Mouse (Mus musculus) forebrain, embryonic 16.5 days (tissue): ENCODE measurements around the gene 1700022I11Rik. TPM values are rescaled to one million over a fixed set of nuclear protein-coding genes. Genes with fewer than 3 reads are reported as not detected.

ENCODE experiments used
- ATAC-seq: fragments of 200-750 bp; cut with Nextera tagmentation; 2 replicates; pipeline ENCODE4 v1.8.0; 2017; ENCODE audit warnings: mild to moderate bottlenecking, moderate library complexity
- H3K27ac ChIP-seq: fragments of 300-500 bp; sonication (generic); 2 replicates; pipeline ENCODE4 v1.5.1; 2014; ENCODE audit warnings: low read length, control low read depth
- H3K27me3 ChIP-seq: fragments of 300-500 bp; sonication (generic); replicated peaks from 2 replicates; pipeline ENCODE4 v1.6.1; 2014; ENCODE audit warnings: low read length; ENCODE audit not compliant: control insufficient read depth, insufficient read depth
- H3K36me3 ChIP-seq: fragments of 300-500 bp; sonication (generic); 2 replicates; pipeline ENCODE4 v1.6.1; 2014; ENCODE audit not compliant: control insufficient read depth, insufficient read depth
- H3K4me1 ChIP-seq: fragments of 300-500 bp; sonication (generic); replicated peaks from 2 replicates; pipeline ENCODE4 v1.6.1; 2014; ENCODE audit warnings: low read length; ENCODE audit not compliant: control insufficient read depth, insufficient read depth
- H3K4me2 ChIP-seq: fragments of 300-500 bp; sonication (generic); 2 replicates; pipeline ENCODE4 v1.6.1; 2014; ENCODE audit warnings: mild to moderate bottlenecking, low read length, control low read depth
- H3K4me3 ChIP-seq: fragments of 300-500 bp; sonication (generic); replicated peaks from 2 replicates; pipeline ENCODE4 v1.5.1; 2014; ENCODE audit warnings: mild to moderate bottlenecking, low read length, control low read depth
- H3K9ac ChIP-seq: fragments of 300-500 bp; sonication (generic); replicated peaks from 2 replicates; pipeline ENCODE4 v1.6.1; 2014; ENCODE audit warnings: low read depth, low read length, control low read depth
- H3K9me3 ChIP-seq: fragments of 300-500 bp; sonication (generic); 2 replicates; pipeline ENCODE4 v1.6.1; 2016; ENCODE audit warnings: low read length; ENCODE audit not compliant: control insufficient read depth
- WGBS: fragments of 180-500 bp; shearing (Covaris S2); extraction: QIAGEN DNeasy Blood & Tissue Kit; methylation state at CpG from one replicate; pipeline ENCODE4 v1.1.7; 2014; 5-methylcytosine and 5-hydroxymethylcytosine counted together
- polyA plus RNA-seq: library from polyadenylated mRNA; unstranded; fragments of >200 nt; fragmentation: Nextera tagmentation; extraction: Ambion mirVana; gene quantifications from 2 replicates; pipeline ENCODE4 v1.2.1, GENCODE M21; 2015

1700022I11Rik gene
- polyA plus RNA-seq, 1 experiment from 2014 or later, result 0.51 TPM

GRCm38 (mm10) chr4:43024673-43025072, 55.3 kb downstream of the 1700022I11Rik start:
- peak overlapping the region; percentile 66 for H3K4me3 ChIP-seq
- H3K4me2 ChIP-seq, result peak overlapping the region; percentile 58
- H3K9me3 ChIP-seq, result no peaks in the 10 kb centered on the region
- H3K9ac ChIP-seq, result peak overlapping the region; percentile 61; the same call in 1 of the 2 replicates
- peaks cover 15% of the 10 kb centered on the region for H3K4me1 ChIP-seq
- ATAC-seq, result no peak
- H3K36me3 ChIP-seq, result peaks cover 9% of the 10 kb centered on the region
- no peak overlapping the region for H3K27ac ChIP-seq
- WGBS, result 84% methylated on average over 14 of the region's 14 CpGs
- no peaks in the 10 kb centered on the region for H3K27me3 ChIP-seq

- H3K27me3 ChIP-seq, result no peaks in the 10 kb centered on the region
- ATAC-seq, result peak; percentile 95
- H3K27ac ChIP-seq, result peak within 1 kb of the TSS; percentile 92
- peak within 1 kb of the TSS; percentile 66 for H3K4me3 ChIP-seq
- H3K4me2 ChIP-seq, result peak within 1 kb of the TSS; percentile 58
- no peaks in the 10 kb centered on the region for H3K9me3 ChIP-seq
- peak within 1 kb of the TSS; percentile 61 for H3K9ac ChIP-seq
- WGBS, result 8% methylated on average over 42 of the region's 42 CpGs
- peaks cover 18% of the 10 kb centered on the region for H3K4me1 ChIP-seq
- H3K36me3 ChIP-seq, result peaks cover 9% of the 10 kb centered on the region
These were observed 55.9 kb downstream of the 1700022I11Rik start, which contains the start of gene Pigo for GRCm38 (mm10) chr4:43025084-43025960. TSS of gene Pigo (minus strand) at chr4:43025819.

- WGBS, result 91% methylated on average over 7 of the region's 7 CpGs
- no peak overlapping the region for H3K4me3 ChIP-seq
- no peak overlapping the region for H3K4me2 ChIP-seq
- peaks cover 25% of the 10 kb centered on the region for H3K4me1 ChIP-seq
- H3K27me3 ChIP-seq, result no peaks in the 10 kb centered on the region
- peaks cover 15% of the 10 kb centered on the region for H3K36me3 ChIP-seq
- H3K9ac ChIP-seq, result no peak overlapping the region
- no peaks in the 10 kb centered on the region for H3K9me3 ChIP-seq
- no peak for ATAC-seq
- no peak overlapping the region for H3K27ac ChIP-seq
These were observed 59.7 kb downstream of the 1700022I11Rik start for GRCm38 (mm10) chr4:43029121-43029520.

DNA sequence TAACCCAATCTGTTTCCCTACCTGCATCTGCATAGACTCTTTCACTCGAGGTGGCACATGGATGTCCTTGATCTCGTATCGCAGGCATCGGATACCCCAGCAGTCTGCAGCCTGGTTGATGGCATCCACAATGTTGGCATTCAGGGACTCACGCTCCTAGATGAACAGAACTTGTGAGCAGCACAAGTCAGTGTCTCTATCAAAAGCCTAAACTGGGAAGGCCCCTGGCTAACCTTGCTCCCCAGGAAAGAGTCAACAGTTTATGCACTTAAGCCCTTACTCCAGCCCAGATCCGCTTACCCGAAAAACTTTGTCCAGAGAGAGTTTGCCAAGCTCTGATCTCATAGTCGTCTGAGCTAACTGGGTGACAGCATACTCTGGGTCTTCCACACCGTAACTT, 60.3 kb downstream of the 1700022I11Rik start:
- no peak overlapping the region for H3K4me3 ChIP-seq
- no peak overlapping the region for H3K27ac ChIP-seq
- peaks cover 19% of the 10 kb centered on the region for H3K4me1 ChIP-seq
- H3K4me2 ChIP-seq, result no peak overlapping the region
- no peaks in the 10 kb centered on the region for H3K9me3 ChIP-seq
- peaks cover 15% of the 10 kb centered on the region for H3K36me3 ChIP-seq
- no peak for ATAC-seq
- 91% methylated on average over 9 of the region's 9 CpGs for WGBS
- no peak overlapping the region for H3K9ac ChIP-seq
- H3K27me3 ChIP-seq, result no peaks in the 10 kb centered on the region

DNA sequence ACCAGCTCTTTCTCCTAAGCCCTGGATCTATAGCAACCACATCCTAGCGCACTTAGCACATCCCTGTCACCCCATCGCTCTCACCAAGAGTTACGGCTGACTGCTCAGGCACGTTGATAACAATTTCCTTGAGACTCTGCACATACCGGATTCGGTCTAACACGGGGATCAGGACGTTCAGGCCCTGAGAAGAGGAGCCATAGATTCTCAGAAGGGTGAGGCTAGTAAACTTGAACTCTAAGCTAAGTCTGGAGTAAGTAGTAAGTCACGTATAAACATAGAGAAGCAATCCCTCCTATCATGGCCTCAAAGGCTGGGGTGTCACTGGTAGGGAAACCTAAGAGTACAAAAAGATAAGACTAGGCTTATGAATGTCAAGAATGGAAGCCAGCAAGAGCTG, 60.9 kb downstream of the 1700022I11Rik start:
- Histone ChIP-seq H3K9me3 (no peaks in the 10 kb centered on the region), H3K27me3 (no peaks in the 10 kb centered on the region), H3K36me3 (peaks cover 19% of the 10 kb centered on the region), H3K4me3 (peak overlapping the region; percentile 72), H3K9ac (peak overlapping the region; percentile 86), H3K4me1 (peaks cover 15% of the 10 kb centered on the region), H3K4me2 (peak overlapping the region; percentile 75), H3K27ac (no peak overlapping the region; the same call in 1 of the 2 replicates)
- WGBS, result 79% methylated on average over 9 of the region's 9 CpGs
- ATAC-seq, result no peak

DNA sequence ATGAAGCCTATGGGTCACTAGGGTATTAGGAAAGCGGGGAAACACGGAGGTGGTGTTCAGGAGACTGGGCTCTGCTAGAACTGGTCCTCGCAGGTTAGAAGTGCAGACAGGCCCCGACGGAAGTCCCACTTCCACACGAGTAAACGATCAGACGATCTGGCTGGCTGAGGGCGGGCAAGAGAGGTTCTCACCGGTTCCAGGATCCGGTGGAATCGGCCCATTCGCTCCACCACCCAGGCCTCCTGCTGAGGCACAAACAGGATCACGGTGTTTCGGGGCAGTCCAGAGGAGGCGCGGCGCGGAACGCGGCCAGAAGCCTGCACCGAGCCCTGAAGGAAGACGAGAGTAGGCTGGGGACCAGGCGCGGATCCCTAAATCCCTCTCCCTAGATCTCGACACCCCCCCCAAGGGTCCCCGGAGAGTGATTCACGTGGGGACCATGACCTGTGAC, 61.4 kb downstream of the 1700022I11Rik start:
- peak overlapping the region; percentile 75 for H3K4me2 ChIP-seq
- H3K9ac ChIP-seq, result peak overlapping the region; percentile 86
- H3K27me3 ChIP-seq, result no peaks in the 10 kb centered on the region
- H3K4me3 ChIP-seq, result peak overlapping the region; percentile 72
- no peaks in the 10 kb centered on the region for H3K9me3 ChIP-seq
- WGBS, result 1% methylated on average over 28 of the region's 28 CpGs
- peaks cover 15% of the 10 kb centered on the region for H3K4me1 ChIP-seq
- peaks cover 22% of the 10 kb centered on the region for H3K36me3 ChIP-seq
- ATAC-seq, result peak; percentile 56
- H3K27ac ChIP-seq, result peak overlapping the region; percentile 80

DNA sequence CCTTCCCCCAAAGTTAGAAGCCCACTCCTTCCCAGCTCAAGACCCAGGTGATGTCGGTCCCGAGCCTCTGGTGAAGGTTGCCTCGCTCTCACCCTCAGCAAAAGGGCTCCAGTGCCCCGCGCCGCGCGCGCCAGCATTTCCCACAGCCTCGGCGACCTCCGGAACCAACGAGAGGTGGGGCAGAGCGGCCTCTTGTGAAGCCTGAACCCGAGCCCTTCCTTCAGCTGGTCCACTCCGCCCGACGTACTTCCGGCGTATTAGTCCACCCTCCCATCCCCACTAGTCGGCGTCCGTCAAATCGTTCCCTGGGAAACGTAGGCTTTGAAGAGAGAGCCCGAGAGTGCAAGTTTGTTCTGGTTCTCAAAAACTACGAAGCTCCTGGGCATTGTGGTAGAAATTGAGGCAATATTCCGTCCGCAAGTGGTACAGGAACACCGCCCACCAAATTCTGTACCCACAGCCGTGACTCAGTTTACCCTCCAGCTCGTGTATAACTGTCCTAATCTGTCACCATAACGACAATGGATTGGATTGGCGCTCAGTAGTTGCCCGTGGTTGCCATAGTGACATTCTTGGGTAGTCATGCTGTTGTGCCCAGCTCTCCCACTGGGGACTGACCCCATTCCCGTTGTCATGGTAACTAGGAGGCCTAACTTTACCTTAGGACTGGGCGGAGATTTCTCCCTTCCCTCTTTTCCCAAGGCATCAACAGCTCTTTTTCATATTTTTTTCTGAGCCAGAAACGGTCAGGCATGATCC, 62.0 kb downstream of the 1700022I11Rik start, which contains the start of gene Stoml2:
Gene Stoml2 (minus strand): TSS at position 474 of the 759 bp plus-strand sequence.
- WGBS, result under 1% methylated on average over 38 of the region's 38 CpGs
- peak within 1 kb of the TSS; percentile 72 for H3K4me3 ChIP-seq

GRCm38 (mm10) chr4:43032501-43032900, 63.1 kb downstream of the 1700022I11Rik start:
- whole genome bisulfite sequencing, result 93% methylated on average over 1 of the region's 1 CpGs
- Histone ChIP-seq H3K4me1 (peaks cover 17% of the 10 kb centered on the region), H3K27me3 (no peaks in the 10 kb centered on the region), H3K9me3 (no peaks in the 10 kb centered on the region), H3K36me3 (peaks cover 23% of the 10 kb centered on the region), H3K27ac (no peak overlapping the region), H3K9ac (no peak overlapping the region), H3K4me2 (no peak overlapping the region), H3K4me3 (no peak overlapping the region)
- no peak for ATAC-seq

More for the DNA sequence above, 62.0 kb downstream of the 1700022I11Rik start, which contains the start of gene Stoml2:
- Histone ChIP-seq H3K4me1 (peaks cover 15% of the 10 kb centered on the region), H3K4me2 (peak within 1 kb of the TSS; percentile 75), H3K27ac (peak within 1 kb of the TSS; percentile 80), H3K36me3 (peaks cover 27% of the 10 kb centered on the region), H3K27me3 (no peaks in the 10 kb centered on the region), H3K9ac (peak within 1 kb of the TSS; percentile 86), H3K9me3 (no peaks in the 10 kb centered on the region)
- ATAC-seq, result peak; percentile 97
